Mouse (Mus musculus) forebrain, embryonic 12.5 days (tissue): ENCODE results near the gene Creb3. TPM values are rescaled to one million over a fixed set of nuclear protein-coding genes. Genes with fewer than 3 reads are reported as not detected.

ENCODE experiments used
- polyA plus RNA-seq: library from polyadenylated mRNA; unstranded; fragments of >200 nt; fragmentation: Nextera tagmentation; extraction: Ambion mirVana; gene quantifications from 2 replicates; pipeline ENCODE4 v1.2.1, GENCODE M21; 2016

The Creb3 gene
- polyA plus RNA-seq, 1 experiment from 2014 or later, result 45.3 TPM

Other genes with a start within 250 kb of the Creb3 start
- gene Rusc2, start 180.4 kb upstream of the Creb3 start, polyA plus RNA-seq, result 37.6 and 44.9 TPM in 2 replicates
- 0.23 TPM in 1 of 2 replicates, not detected in the other for gene Fam166b, start 133.2 kb upstream of the Creb3 start, polyA plus RNA-seq
- gene Tesk1, start 120.4 kb upstream of the Creb3 start, polyA plus RNA-seq, result 10.5 and 12.6 TPM in 2 replicates
- 2.9 and 3.8 TPM in 2 replicates for gene Cd72, start 107.7 kb upstream of the Creb3 start, polyA plus RNA-seq
- not detected in 2 replicates for gene Sit1, start 78.6 kb upstream of the Creb3 start, polyA plus RNA-seq
- gene Ccdc107, start 69.4 kb upstream of the Creb3 start, polyA plus RNA-seq, result 44.7 and 45.8 TPM in 2 replicates
- 45.8 and 50.3 TPM in 2 replicates for gene Arhgef39, start 62.6 kb upstream of the Creb3 start, polyA plus RNA-seq
- 0.27 and 0.50 TPM in 2 replicates for gene Car9, start 55.4 kb upstream of the Creb3 start, polyA plus RNA-seq
- 36.5 and 40.2 TPM in 2 replicates for gene Tpm2, start 38.6 kb upstream of the Creb3 start, polyA plus RNA-seq
- gene Tln1, start 359 bp downstream of the Creb3 start, polyA plus RNA-seq, result 54.5 and 55.9 TPM in 2 replicates
- gene Rgp1, start 16.4 kb downstream of the Creb3 start, polyA plus RNA-seq, result 29.9 and 30.9 TPM in 2 replicates
- gene Gba2, start 16.5 kb downstream of the Creb3 start, polyA plus RNA-seq, result 43.7 and 48.2 TPM in 2 replicates
- 0.89 and 3.5 TPM in 2 replicates for gene Msmp, start 22.2 kb downstream of the Creb3 start, polyA plus RNA-seq
- gene Npr2, start 69.6 kb downstream of the Creb3 start, polyA plus RNA-seq, result 11.6 and 14.9 TPM in 2 replicates
- gene Spag8, start 91.3 kb downstream of the Creb3 start, polyA plus RNA-seq, result 4.3 and 4.6 TPM in 2 replicates
- 69.5 and 71.2 TPM in 2 replicates for gene Hint2, start 94.1 kb downstream of the Creb3 start, polyA plus RNA-seq
- gene Tmem8b, start 106.6 kb downstream of the Creb3 start, polyA plus RNA-seq, result 12.8 and 13.1 TPM in 2 replicates
- gene Fam221b, start 106.8 kb downstream of the Creb3 start, polyA plus RNA-seq, result 2.8 and 3.3 TPM in 2 replicates
- not detected in 2 replicates for gene Olfr70, start 138.5 kb downstream of the Creb3 start, polyA plus RNA-seq
- 0.09 TPM in 1 of 2 replicates, not detected in the other for gene Olfr71, start 147.9 kb downstream of the Creb3 start, polyA plus RNA-seq
- 0.13 TPM in 1 of 2 replicates, not detected in the other for gene Hrct1, start 164.9 kb downstream of the Creb3 start, polyA plus RNA-seq
- gene Spaar, start 167.7 kb downstream of the Creb3 start, polyA plus RNA-seq, result not detected in 2 replicates
- gene Olfr159, start 208.7 kb downstream of the Creb3 start, polyA plus RNA-seq, result not detected in 2 replicates